Mouse (Mus musculus): ENCODE results near the gene Foxn3.

- TF ChIP-seq CTCF (IDR thresholded peaks at IDR 0.05) (no peak), EP300 (IDR thresholded peaks at IDR 0.05) (no peak)
These were observed 107.8 kb downstream of the Foxn3 start for GRCm38 (mm10) chr12:99455580-99455979.
